Mouse (Mus musculus): ENCODE results near the gene Pik3ca. TPM values are rescaled to one million over a fixed set of nuclear protein-coding genes. Genes with fewer than 3 reads are reported as not detected.

The Pik3ca gene
- polyA plus RNA-seq, 1 experiment from 2014 or later: 16.2 TPM

GRCm38 (mm10) chr3:32371957-32372356 is 25.5 kb upstream of the Pik3ca start:
- Histone ChIP-seq H3K4me2 (replicated peaks; ENCODE audit: low read depth, low read length) (no peak overlapping the region), H3K9ac (ENCODE audit: low read depth, low read length) (no peak overlapping the region), H3K4me3 (ENCODE audit: low read length) (no peak overlapping the region), H3K27ac (ENCODE audit: low read depth, low read length) (no peak overlapping the region), H3K4me1 (ENCODE audit: control insufficient read depth, insufficient read depth, low read length) (no peaks in the 10 kb centered on the region), H3K9me3 (ENCODE audit: control insufficient read depth, low read length) (no peaks in the 10 kb centered on the region), H3K27me3 (ENCODE audit: control insufficient read depth, insufficient read depth, low read length) (no peaks in the 10 kb centered on the region), H3K36me3 (ENCODE audit: control insufficient read depth, insufficient read depth, low read length) (no peaks in the 10 kb centered on the region)
- 78% methylated on average over 7 of the region's 7 CpGs for WGBS
- ATAC-seq (ENCODE audit: low FRiP score, low TSS enrichment): no peak

- no peak for ATAC-seq (ENCODE audit: low FRiP score, low TSS enrichment)
- H3K36me3 ChIP-seq (ENCODE audit: control insufficient read depth, insufficient read depth, low read length): no peaks in the 10 kb centered on the region
- no peak overlapping the region for H3K4me3 ChIP-seq (ENCODE audit: low read length)
- 77% methylated on average over 8 of the region's 8 CpGs for WGBS
- H3K4me1 ChIP-seq (ENCODE audit: control insufficient read depth, insufficient read depth, low read length): no peaks in the 10 kb centered on the region
- no peak overlapping the region for H3K4me2 ChIP-seq (replicated peaks; ENCODE audit: low read depth, low read length)
- H3K27me3 ChIP-seq (ENCODE audit: control insufficient read depth, insufficient read depth, low read length): no peaks in the 10 kb centered on the region
- no peak overlapping the region for H3K9ac ChIP-seq (ENCODE audit: low read depth, low read length)
- no peak overlapping the region for H3K27ac ChIP-seq (ENCODE audit: low read depth, low read length)
- no peaks in the 10 kb centered on the region for H3K9me3 ChIP-seq (ENCODE audit: control insufficient read depth, low read length)
These were observed 25.0 kb upstream of the Pik3ca start for GRCm38 (mm10) chr3:32372470-32372869.

DNA sequence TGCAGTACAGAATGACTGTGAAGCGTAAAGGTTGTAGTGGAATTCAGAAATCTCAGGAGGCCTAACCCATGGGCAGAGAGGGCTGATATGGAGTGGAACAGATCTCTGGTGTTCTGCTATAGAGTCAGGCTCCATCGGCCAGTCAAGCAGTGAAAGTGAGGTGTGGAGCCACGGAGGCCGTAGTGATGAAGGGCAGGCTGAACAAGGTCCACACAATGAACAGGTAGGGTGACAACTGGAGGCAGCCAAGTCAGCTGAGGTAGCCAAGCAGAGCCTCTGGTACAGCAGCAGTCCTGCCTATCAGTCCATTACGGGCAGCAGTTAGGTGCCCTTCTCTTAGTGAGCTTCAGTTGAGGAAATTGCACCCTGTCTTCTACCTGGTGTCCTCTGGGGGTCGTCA is 24.2 kb upstream of the Pik3ca start:
- 84% methylated on average over 6 of the region's 6 CpGs for WGBS
- Histone ChIP-seq H3K27me3 (ENCODE audit: control insufficient read depth, insufficient read depth, low read length) (no peaks in the 10 kb centered on the region), H3K4me2 (replicated peaks; ENCODE audit: low read depth, low read length) (no peak overlapping the region), H3K4me3 (ENCODE audit: low read length) (no peak overlapping the region), H3K4me1 (ENCODE audit: control insufficient read depth, insufficient read depth, low read length) (no peaks in the 10 kb centered on the region), H3K36me3 (ENCODE audit: control insufficient read depth, insufficient read depth, low read length) (no peaks in the 10 kb centered on the region), H3K9me3 (ENCODE audit: control insufficient read depth, low read length) (no peaks in the 10 kb centered on the region), H3K9ac (ENCODE audit: low read depth, low read length) (no peak overlapping the region), H3K27ac (ENCODE audit: low read depth, low read length) (no peak overlapping the region)
- no peak for ATAC-seq (ENCODE audit: low FRiP score, low TSS enrichment)

- 30% methylated on average over 2 of the region's 2 CpGs for WGBS
These were observed 17.6 kb upstream of the Pik3ca start for GRCm38 (mm10) chr3:32379891-32380290.

GRCm38 (mm10) chr3:32381556-32381955 is 15.9 kb upstream of the Pik3ca start:
- WGBS: 76% methylated on average over 3 of the region's 3 CpGs
- Histone ChIP-seq H3K27me3 (ENCODE audit: control insufficient read depth, insufficient read depth, low read length) (no peaks in the 10 kb centered on the region), H3K9me3 (ENCODE audit: control insufficient read depth, low read length) (no peaks in the 10 kb centered on the region), H3K27ac (ENCODE audit: low read depth, low read length) (no peak overlapping the region), H3K4me1 (ENCODE audit: control insufficient read depth, insufficient read depth, low read length) (no peaks in the 10 kb centered on the region), H3K36me3 (ENCODE audit: control insufficient read depth, insufficient read depth, low read length) (no peaks in the 10 kb centered on the region), H3K9ac (ENCODE audit: low read depth, low read length) (no peak overlapping the region), H3K4me2 (replicated peaks; ENCODE audit: low read depth, low read length) (no peak overlapping the region), H3K4me3 (ENCODE audit: low read length) (no peak overlapping the region)
- ATAC-seq (ENCODE audit: low FRiP score, low TSS enrichment): no peak

More at GRCm38 (mm10) chr3:32379891-32380290, 17.6 kb upstream of the Pik3ca start:
- no peak for ATAC-seq (ENCODE audit: low FRiP score, low TSS enrichment)
- Histone ChIP-seq H3K4me2 (replicated peaks; ENCODE audit: low read depth, low read length) (no peak overlapping the region), H3K36me3 (ENCODE audit: control insufficient read depth, insufficient read depth, low read length) (no peaks in the 10 kb centered on the region), H3K4me1 (ENCODE audit: control insufficient read depth, insufficient read depth, low read length) (no peaks in the 10 kb centered on the region), H3K9me3 (ENCODE audit: control insufficient read depth, low read length) (no peaks in the 10 kb centered on the region), H3K4me3 (ENCODE audit: low read length) (no peak overlapping the region), H3K27me3 (ENCODE audit: control insufficient read depth, insufficient read depth, low read length) (no peaks in the 10 kb centered on the region), H3K9ac (ENCODE audit: low read depth, low read length) (no peak overlapping the region), H3K27ac (ENCODE audit: low read depth, low read length) (no peak overlapping the region)

DNA sequence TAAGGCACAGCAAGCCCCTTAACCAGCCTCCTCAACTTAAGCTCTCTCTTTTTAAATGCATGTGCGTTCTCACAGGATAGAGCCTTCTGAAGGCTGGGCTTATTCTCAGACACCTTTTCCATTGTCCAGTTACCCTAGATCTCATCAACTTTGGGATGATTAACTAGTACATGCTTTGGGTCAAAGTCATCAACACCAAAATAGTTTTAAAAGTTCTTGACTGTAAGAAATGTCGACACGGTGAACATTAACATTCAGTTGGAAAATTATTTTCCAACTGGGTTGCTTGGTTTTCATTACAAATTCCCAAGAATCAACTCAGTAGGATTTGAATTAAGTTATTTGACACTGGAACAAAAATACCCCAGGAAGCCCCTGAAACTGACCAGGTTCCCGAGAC is 4.6 kb upstream of the Pik3ca start:
- Histone ChIP-seq H3K4me1 (ENCODE audit: control insufficient read depth, insufficient read depth, low read length) (no peaks in the 10 kb centered on the region), H3K9me3 (ENCODE audit: control insufficient read depth, low read length) (no peaks in the 10 kb centered on the region), H3K27ac (ENCODE audit: low read depth, low read length) (no peak overlapping the region), H3K27me3 (ENCODE audit: control insufficient read depth, insufficient read depth, low read length) (no peaks in the 10 kb centered on the region), H3K36me3 (ENCODE audit: control insufficient read depth, insufficient read depth, low read length) (no peaks in the 10 kb centered on the region), H3K4me3 (ENCODE audit: low read length) (no peak overlapping the region), H3K9ac (ENCODE audit: low read depth, low read length) (no peak overlapping the region), H3K4me2 (replicated peaks; ENCODE audit: low read depth, low read length) (no peak overlapping the region)
- WGBS: 93% methylated on average over 4 of the region's 4 CpGs
- no peak for ATAC-seq (ENCODE audit: low FRiP score, low TSS enrichment)

- peaks cover 6% of the 10 kb centered on the region for H3K4me1 ChIP-seq (ENCODE audit: control insufficient read depth, insufficient read depth, low read length)
- no peak overlapping the region for H3K27ac ChIP-seq (ENCODE audit: low read depth, low read length)
- H3K4me3 ChIP-seq (ENCODE audit: low read length): no peak overlapping the region
- no peak for ATAC-seq (ENCODE audit: low FRiP score, low TSS enrichment)
- H3K36me3 ChIP-seq (ENCODE audit: control insufficient read depth, insufficient read depth, low read length): no peaks in the 10 kb centered on the region
- H3K27me3 ChIP-seq (ENCODE audit: control insufficient read depth, insufficient read depth, low read length): no peaks in the 10 kb centered on the region
- H3K9me3 ChIP-seq (ENCODE audit: control insufficient read depth, low read length): no peaks in the 10 kb centered on the region
- no peak overlapping the region for H3K4me2 ChIP-seq (replicated peaks; ENCODE audit: low read depth, low read length)
- H3K9ac ChIP-seq (ENCODE audit: low read depth, low read length): no peak overlapping the region
- WGBS: 86% methylated on average over 8 of the region's 8 CpGs
These were observed 3.5 kb upstream of the Pik3ca start for GRCm38 (mm10) chr3:32393986-32394385.

- no peaks in the 10 kb centered on the region for H3K36me3 ChIP-seq (ENCODE audit: control insufficient read depth, insufficient read depth, low read length)
- peak overlapping the region; percentile 63 for H3K9ac ChIP-seq (ENCODE audit: low read depth, low read length)
- no peak for ATAC-seq (ENCODE audit: low FRiP score, low TSS enrichment)
- H3K4me3 ChIP-seq (ENCODE audit: low read length): peak overlapping the region; percentile 74
- H3K4me2 ChIP-seq (replicated peaks; ENCODE audit: low read depth, low read length): peak overlapping the region; percentile 41
- 19% methylated on average over 23 of the region's 24 CpGs for WGBS
- H3K4me1 ChIP-seq (ENCODE audit: control insufficient read depth, insufficient read depth, low read length): peaks cover 21% of the 10 kb centered on the region
- H3K9me3 ChIP-seq (ENCODE audit: control insufficient read depth, low read length): no peaks in the 10 kb centered on the region
- H3K27ac ChIP-seq (ENCODE audit: low read depth, low read length): peak overlapping the region; percentile 78
- H3K27me3 ChIP-seq (ENCODE audit: control insufficient read depth, insufficient read depth, low read length): no peaks in the 10 kb centered on the region
These were observed 1.5 kb upstream of the Pik3ca start for GRCm38 (mm10) chr3:32395771-32396551.

GRCm38 (mm10) chr3:32396794-32397460 is 544 bp upstream of the Pik3ca start:
- Histone ChIP-seq H3K9me3 (ENCODE audit: control insufficient read depth, low read length) (no peaks in the 10 kb centered on the region), H3K27me3 (ENCODE audit: control insufficient read depth, insufficient read depth, low read length) (no peaks in the 10 kb centered on the region), H3K9ac (ENCODE audit: low read depth, low read length) (peak overlapping the region; percentile 96), H3K4me3 (ENCODE audit: low read length) (peak overlapping the region; percentile 74), H3K27ac (ENCODE audit: low read depth, low read length) (peak overlapping the region; percentile 96), H3K36me3 (ENCODE audit: control insufficient read depth, insufficient read depth, low read length) (no peaks in the 10 kb centered on the region), H3K4me2 (replicated peaks; ENCODE audit: low read depth, low read length) (peak overlapping the region; percentile 46), H3K4me1 (ENCODE audit: control insufficient read depth, insufficient read depth, low read length) (peaks cover 21% of the 10 kb centered on the region)
- peak; percentile 97 for ATAC-seq (ENCODE audit: low FRiP score, low TSS enrichment)
- WGBS: under 1% methylated on average over 34 of the region's 77 CpGs
